Mouse (Mus musculus) urinary bladder, postnatal 10 days (tissue): Measurements from ENCODE around the gene Atf6b.

ENCODE experiments used
- DNase-seq: peaks from one replicate; pipeline ENCODE4 v3.0.0; 2022; ENCODE audit warnings: low spot score

The Atf6b gene

GRCm38 (mm10) chr17:34670235-34670634 is 23.3 kb downstream of the Atf6b start, which contains the start of gene Tnxb:
Gene Tnxb (plus strand): TSS chr17:34670535.
- no peak for DNase-seq

GRCm38 (mm10) chr17:34671151-34672066 is 24.5 kb downstream of the Atf6b start:
- DNase-seq = no peak

DNA sequence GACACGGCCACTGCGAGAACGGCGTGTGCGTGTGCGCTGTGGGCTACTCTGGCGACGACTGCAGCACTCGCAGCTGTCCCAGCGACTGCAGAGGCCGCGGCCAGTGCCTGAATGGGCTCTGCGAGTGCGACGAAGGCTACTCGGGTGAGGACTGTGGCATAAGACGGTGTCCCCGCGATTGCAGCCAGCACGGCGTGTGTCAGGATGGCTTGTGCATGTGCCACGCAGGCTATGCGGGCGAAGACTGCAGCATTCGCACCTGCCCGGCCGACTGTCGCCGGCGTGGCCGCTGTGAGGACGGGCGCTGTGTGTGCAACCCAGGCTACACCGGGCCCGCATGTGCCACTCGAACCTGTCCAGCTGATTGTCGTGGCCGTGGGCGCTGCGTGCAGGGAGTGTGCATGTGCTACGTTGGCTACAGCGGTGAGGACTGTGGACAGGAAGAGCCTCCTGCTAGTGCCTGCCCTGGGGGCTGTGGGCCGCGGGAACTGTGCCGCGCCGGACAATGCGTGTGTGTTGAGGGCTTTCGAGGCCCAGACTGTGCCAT is 25.4 kb downstream of the Atf6b start:
- DNase-seq = no peak

DNA sequence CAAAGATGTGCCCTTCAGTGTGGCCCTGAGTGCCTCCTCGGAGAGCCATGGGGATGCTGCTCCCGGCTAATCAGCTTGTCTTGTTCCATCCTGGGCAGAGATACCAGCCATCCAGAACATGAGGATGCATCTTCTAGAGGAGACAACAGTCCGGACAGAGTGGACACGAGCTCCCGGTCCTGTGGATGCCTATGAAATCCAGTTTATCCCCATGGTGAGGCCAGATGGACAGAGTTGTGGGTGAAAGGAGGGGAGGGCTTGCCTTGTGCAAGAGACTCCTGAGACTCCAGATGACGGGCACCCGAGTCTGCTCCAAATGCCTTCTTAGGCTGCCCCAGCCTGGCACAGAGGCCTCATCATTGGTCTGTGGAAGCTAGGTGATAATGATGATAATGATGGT is 26.2 kb downstream of the Atf6b start:
- no peak for DNase-seq

DNA sequence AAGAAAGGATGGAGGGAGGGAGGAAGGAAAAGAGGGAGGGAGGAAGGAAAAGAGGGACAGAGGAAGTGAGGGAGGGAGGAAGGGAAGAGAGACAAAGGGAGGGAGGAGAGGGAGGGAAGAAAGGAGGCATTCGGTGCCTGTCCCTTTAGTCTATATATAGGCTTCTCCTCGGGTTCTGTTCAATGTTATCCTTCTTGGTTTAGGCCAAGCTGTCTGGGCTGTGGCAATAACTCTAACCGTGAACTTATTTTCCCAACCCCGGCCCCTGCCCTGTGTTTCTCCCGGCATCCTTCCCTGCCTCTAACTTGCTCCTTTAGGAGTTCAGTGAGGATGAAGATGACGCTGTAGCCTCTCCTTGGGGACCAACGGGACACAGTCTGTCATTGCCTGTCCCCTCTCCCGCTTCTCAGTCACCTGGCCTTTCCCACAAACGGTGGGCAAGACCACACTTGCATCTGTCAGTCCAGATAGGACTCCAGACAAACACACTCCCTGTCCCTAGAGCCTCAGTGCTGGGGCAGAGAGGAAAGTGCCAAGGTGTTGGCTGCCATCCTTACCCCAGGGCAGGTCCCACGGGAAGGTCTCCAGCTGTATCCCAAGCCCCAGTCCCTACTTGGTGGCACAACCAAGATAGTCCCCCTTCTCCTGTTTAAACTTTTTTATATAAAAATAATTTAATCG is 27.7 kb downstream of the Atf6b start:
- DNase-seq = no peak

DNA sequence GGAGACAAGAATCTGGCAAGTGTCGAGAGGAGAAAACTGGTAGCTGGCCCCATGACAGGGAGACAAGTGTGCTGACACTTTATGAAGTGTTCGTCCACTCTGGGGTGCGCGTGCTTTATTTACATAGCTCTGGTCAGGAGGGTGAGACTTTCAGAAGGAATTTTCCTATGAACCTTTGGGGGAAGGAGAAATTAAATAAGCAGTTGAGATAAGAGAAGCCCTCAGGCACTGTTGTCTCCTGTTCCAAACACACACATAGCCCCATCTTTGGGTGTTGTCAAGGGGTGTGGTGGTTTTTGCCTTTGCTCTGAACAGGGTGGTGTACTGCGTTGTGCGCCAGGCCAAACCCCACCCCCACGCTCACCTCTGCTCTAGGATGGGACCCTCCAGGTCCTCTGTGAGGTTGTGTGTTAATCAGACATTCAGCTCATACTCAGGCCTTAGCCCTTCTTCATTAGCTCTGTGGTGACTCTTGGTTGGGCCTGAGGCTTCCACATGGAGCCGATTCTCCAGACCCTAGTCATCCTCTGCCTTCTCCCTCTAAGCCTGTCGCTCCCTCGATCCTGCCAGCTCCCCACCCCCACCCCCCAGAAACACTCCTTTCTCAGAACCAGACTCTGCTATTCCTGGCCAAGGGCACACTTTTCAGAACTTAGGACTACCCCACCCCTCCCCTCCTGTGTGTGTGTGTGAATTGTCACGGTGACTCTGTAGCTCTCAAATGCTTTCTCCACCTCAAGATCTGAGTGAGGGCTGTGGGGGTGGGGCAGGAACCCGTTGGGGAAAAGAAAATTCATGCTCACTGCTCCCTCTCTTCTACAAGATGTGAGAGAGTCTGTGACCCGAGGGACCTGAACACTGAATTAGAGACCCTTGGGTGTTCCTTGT is 28.5 kb downstream of the Atf6b start:
- DNase-seq = no peak

GRCm38 (mm10) chr17:34676093-34676460 is 29.1 kb downstream of the Atf6b start:
- DNase-seq = no peak

- DNase-seq = no peak
Observed at GRCm38 (mm10) chr17:34676671-34677070, 29.7 kb downstream of the Atf6b start.

DNA sequence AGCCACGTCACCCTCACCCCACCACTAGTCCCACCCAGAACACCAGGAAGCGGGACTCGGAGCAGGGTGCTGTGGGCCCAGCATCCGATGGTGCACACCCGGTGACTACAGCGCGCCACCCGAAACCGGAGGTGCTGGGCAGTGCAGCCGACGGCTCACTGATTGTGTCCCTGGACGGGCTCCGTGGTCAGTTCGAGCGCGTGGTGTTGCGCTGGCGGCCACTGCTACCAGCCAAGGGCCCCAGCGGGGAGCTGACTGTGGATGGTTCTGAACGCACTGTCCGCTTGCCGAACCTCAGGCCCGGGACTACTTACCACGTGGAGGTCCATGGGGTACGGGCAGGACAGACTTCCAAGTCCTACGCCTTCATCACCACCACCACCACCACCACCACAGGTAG is 33.2 kb downstream of the Atf6b start:
- DNase-seq = no peak

- DNase-seq = no peak
Observed at GRCm38 (mm10) chr17:34680621-34681020, 33.7 kb downstream of the Atf6b start.

- DNase-seq = no peak
Observed at GRCm38 (mm10) chr17:34681132-34681571, 34.2 kb downstream of the Atf6b start.

GRCm38 (mm10) chr17:34681881-34682536 is 35.1 kb downstream of the Atf6b start:
- no peak for DNase-seq

DNA sequence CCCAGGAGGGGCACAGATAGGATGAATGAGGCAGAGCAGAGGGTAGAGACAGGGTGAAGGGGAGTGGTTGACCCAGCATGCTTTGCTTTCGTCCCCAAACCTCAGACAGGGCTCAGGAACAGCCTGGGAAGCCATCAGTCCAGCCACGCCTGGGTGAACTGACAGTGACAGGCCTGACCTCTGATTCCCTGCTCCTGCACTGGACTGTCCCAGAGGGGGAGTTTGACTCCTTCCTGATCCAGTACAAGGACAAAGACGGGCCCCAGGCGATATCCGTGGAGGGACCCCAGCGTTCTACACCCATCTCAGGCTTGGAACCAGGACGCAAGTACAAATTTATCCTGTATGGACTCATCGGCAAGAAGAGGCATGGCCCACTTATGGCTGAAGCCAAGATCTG is 36.2 kb downstream of the Atf6b start:
- no peak for DNase-seq

GRCm38 (mm10) chr17:34683686-34684220 is 36.8 kb downstream of the Atf6b start:
- no peak for DNase-seq

- no peak for DNase-seq
Observed at GRCm38 (mm10) chr17:34684253-34684893, 37.4 kb downstream of the Atf6b start.

- no peak for DNase-seq
Observed at GRCm38 (mm10) chr17:34685120-34686110, 38.5 kb downstream of the Atf6b start.

- DNase-seq = no peak
Observed at GRCm38 (mm10) chr17:34688889-34689288, 41.9 kb downstream of the Atf6b start.

DNA sequence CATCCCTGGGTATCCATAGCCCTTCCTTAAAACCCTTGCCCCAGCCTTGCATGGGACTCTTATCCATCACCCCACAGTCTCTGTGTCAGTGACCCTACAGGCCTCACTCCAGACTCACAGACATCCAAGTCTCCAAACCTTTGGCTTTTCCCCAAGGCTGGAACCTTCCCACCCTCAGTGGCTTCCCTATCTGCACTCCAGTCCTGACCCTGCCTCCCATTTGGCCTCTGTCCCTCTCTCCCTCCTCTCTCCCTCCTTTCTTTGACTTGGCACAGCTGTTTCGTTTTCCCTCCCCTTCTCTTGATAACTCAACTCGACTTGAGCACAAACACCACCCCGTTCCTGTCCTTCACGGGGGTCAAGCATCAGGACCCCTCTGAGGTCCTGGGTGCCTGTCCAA is 43.5 kb downstream of the Atf6b start:
- no peak for DNase-seq

GRCm38 (mm10) chr17:34692906-34693305 is 46.0 kb downstream of the Atf6b start:
- no peak for DNase-seq
